Mouse (Mus musculus): ENCODE results near the gene C1rl. TPM values are rescaled to one million over a fixed set of nuclear protein-coding genes. Genes with fewer than 3 reads are reported as not detected.
"Not testable (repeated sequence)": the region's sequence is repeated elsewhere in the genome, so short reads cannot be mapped to it uniquely, and the experiment has no call there.

Gene C1rl
- polyA plus RNA-seq, 1 experiment from 2014 or later = 0.69 TPM

- not testable (repeated sequence) for H3K9ac ChIP-seq (replicated peaks); ATAC-seq (ENCODE audit: low FRiP score); H3K4me2 ChIP-seq; H3K27me3 ChIP-seq (replicated peaks); H3K4me3 ChIP-seq (replicated peaks); H3K4me1 ChIP-seq; H3K27ac ChIP-seq (replicated peaks); H3K9me3 ChIP-seq (replicated peaks); H3K36me3 ChIP-seq
- 94% methylated on average over 5 of the region's 5 CpGs for WGBS
Observed at GRCm38 (mm10) chr6:124509192-124509591, 16.3 kb downstream of the C1rl start.

GRCm38 (mm10) chr6:124511936-124512335, 19.0 kb downstream of the C1rl start:
- 73% methylated on average over 6 of the region's 6 CpGs for WGBS
- Histone ChIP-seq H3K9ac (replicated peaks) (no peak overlapping the region), H3K36me3 (no peaks in the 10 kb centered on the region), H3K27ac (replicated peaks) (no peak overlapping the region), H3K9me3 (replicated peaks) (no peaks in the 10 kb centered on the region), H3K4me1 (no peaks in the 10 kb centered on the region), H3K27me3 (replicated peaks) (no peaks in the 10 kb centered on the region), H3K4me3 (replicated peaks) (no peak overlapping the region), H3K4me2 (no peak overlapping the region)
- no peak for ATAC-seq (ENCODE audit: low FRiP score)

- ATAC-seq (ENCODE audit: low FRiP score) = no peak
- no peak within 1 kb of the TSS for H3K4me3 ChIP-seq (replicated peaks)
- WGBS = 14% methylated on average over 6 of the region's 6 CpGs
- no peaks in the 10 kb centered on the region for H3K4me1 ChIP-seq
- peak within 1 kb of the TSS; percentile 42 for H3K4me2 ChIP-seq
- H3K9ac ChIP-seq (replicated peaks) = no peak within 1 kb of the TSS
- no peaks in the 10 kb centered on the region for H3K27me3 ChIP-seq (replicated peaks)
- H3K27ac ChIP-seq (replicated peaks) = no peak within 1 kb of the TSS
- no peaks in the 10 kb centered on the region for H3K9me3 ChIP-seq (replicated peaks)
- no peaks in the 10 kb centered on the region for H3K36me3 ChIP-seq
Observed at GRCm38 (mm10) chr6:124512355-124512836, 19.5 kb downstream of the C1rl start, which contains the start of gene C1ra. Gene C1ra, plus strand, starts transcription at chr6:124512405.

GRCm38 (mm10) chr6:124517733-124518132, 24.8 kb downstream of the C1rl start:
- H3K4me2 ChIP-seq; H3K27ac ChIP-seq (replicated peaks); H3K9ac ChIP-seq (replicated peaks); ATAC-seq (ENCODE audit: low FRiP score); H3K9me3 ChIP-seq (replicated peaks); H3K36me3 ChIP-seq; H3K4me1 ChIP-seq; H3K27me3 ChIP-seq (replicated peaks); H3K4me3 ChIP-seq (replicated peaks): not testable (repeated sequence)
- WGBS = 98% methylated on average over 4 of the region's 4 CpGs

- H3K27ac ChIP-seq (replicated peaks); ATAC-seq (ENCODE audit: low FRiP score); H3K4me3 ChIP-seq (replicated peaks); H3K9me3 ChIP-seq (replicated peaks); H3K4me2 ChIP-seq; H3K9ac ChIP-seq (replicated peaks); H3K4me1 ChIP-seq; H3K27me3 ChIP-seq (replicated peaks); H3K36me3 ChIP-seq: not testable (repeated sequence)
- 83% methylated on average over 7 of the region's 7 CpGs for WGBS
Observed at GRCm38 (mm10) chr6:124522082-124522481, 29.2 kb downstream of the C1rl start.

- no peaks in the 10 kb centered on the region for H3K36me3 ChIP-seq
- no peak overlapping the region for H3K27ac ChIP-seq (replicated peaks)
- no peak overlapping the region for H3K9ac ChIP-seq (replicated peaks)
- no peak for ATAC-seq (ENCODE audit: low FRiP score)
- no peaks in the 10 kb centered on the region for H3K4me1 ChIP-seq
- WGBS = 86% methylated on average over 3 of the region's 3 CpGs
- H3K9me3 ChIP-seq (replicated peaks) = no peaks in the 10 kb centered on the region
- no peak overlapping the region for H3K4me2 ChIP-seq
- H3K27me3 ChIP-seq (replicated peaks) = no peaks in the 10 kb centered on the region
- H3K4me3 ChIP-seq (replicated peaks) = no peak overlapping the region
Observed at GRCm38 (mm10) chr6:124527881-124528280, 35.0 kb downstream of the C1rl start.

- 90% methylated on average over 8 of the region's 8 CpGs for WGBS
- Histone ChIP-seq H3K4me1 (no peaks in the 10 kb centered on the region), H3K27me3 (replicated peaks) (no peaks in the 10 kb centered on the region), H3K4me2 (no peak overlapping the region), H3K27ac (replicated peaks) (no peak overlapping the region), H3K9ac (replicated peaks) (no peak overlapping the region), H3K36me3 (no peaks in the 10 kb centered on the region), H3K9me3 (replicated peaks) (no peaks in the 10 kb centered on the region), H3K4me3 (replicated peaks) (no peak overlapping the region)
- no peak for ATAC-seq (ENCODE audit: low FRiP score)
Observed at GRCm38 (mm10) chr6:124531077-124531476, 38.2 kb downstream of the C1rl start.

GRCm38 (mm10) chr6:124536125-124536829, 43.4 kb downstream of the C1rl start:
- not testable (repeated sequence) for H3K9me3 ChIP-seq (replicated peaks); H3K9ac ChIP-seq (replicated peaks); H3K36me3 ChIP-seq; H3K27ac ChIP-seq (replicated peaks); H3K4me2 ChIP-seq; H3K4me1 ChIP-seq; ATAC-seq (ENCODE audit: low FRiP score); H3K4me3 ChIP-seq (replicated peaks); H3K27me3 ChIP-seq (replicated peaks)
- 82% methylated on average over 8 of the region's 8 CpGs for WGBS

- H3K27me3 ChIP-seq (replicated peaks); H3K4me1 ChIP-seq; H3K9ac ChIP-seq (replicated peaks); H3K4me3 ChIP-seq (replicated peaks); ATAC-seq (ENCODE audit: low FRiP score); H3K4me2 ChIP-seq; H3K36me3 ChIP-seq; H3K9me3 ChIP-seq (replicated peaks); H3K27ac ChIP-seq (replicated peaks): not testable (repeated sequence)
- WGBS = 83% methylated on average over 2 of the region's 2 CpGs
Observed at GRCm38 (mm10) chr6:124541176-124541575, 48.3 kb downstream of the C1rl start.

- ATAC-seq (ENCODE audit: low FRiP score); H3K4me3 ChIP-seq (replicated peaks); H3K27ac ChIP-seq (replicated peaks); H3K4me2 ChIP-seq; H3K9ac ChIP-seq (replicated peaks); H3K4me1 ChIP-seq; H3K36me3 ChIP-seq; H3K27me3 ChIP-seq (replicated peaks); H3K9me3 ChIP-seq (replicated peaks): not testable (repeated sequence)
- WGBS = 0% methylated on average over 1 of the region's 1 CpGs
Observed at GRCm38 (mm10) chr6:124542284-124542683, 49.4 kb downstream of the C1rl start, which contains the start of gene C1s1. Gene C1s1, minus strand, starts transcription at chr6:124542359.

GRCm38 (mm10) chr6:124544466-124544865, 51.6 kb downstream of the C1rl start:
- Histone ChIP-seq H3K27ac (replicated peaks) (no peak overlapping the region), H3K4me2 (no peak overlapping the region), H3K9ac (replicated peaks) (no peak overlapping the region), H3K36me3 (no peaks in the 10 kb centered on the region), H3K4me1 (no peaks in the 10 kb centered on the region), H3K4me3 (replicated peaks) (no peak overlapping the region), H3K27me3 (replicated peaks) (no peaks in the 10 kb centered on the region), H3K9me3 (replicated peaks) (no peaks in the 10 kb centered on the region)
- ATAC-seq (ENCODE audit: low FRiP score) = no peak
- WGBS = 85% methylated on average over 6 of the region's 6 CpGs

GRCm38 (mm10) chr6:124545425-124545824, 52.5 kb downstream of the C1rl start:
- Histone ChIP-seq H3K27ac (replicated peaks) (no peak overlapping the region), H3K4me2 (no peak overlapping the region), H3K36me3 (no peaks in the 10 kb centered on the region), H3K4me3 (replicated peaks) (no peak overlapping the region), H3K9ac (replicated peaks) (no peak overlapping the region), H3K9me3 (replicated peaks) (no peaks in the 10 kb centered on the region; the same call in 1 of the 2 replicates), H3K27me3 (replicated peaks) (no peaks in the 10 kb centered on the region), H3K4me1 (no peaks in the 10 kb centered on the region)
- ATAC-seq (ENCODE audit: low FRiP score) = no peak
- 80% methylated on average over 2 of the region's 2 CpGs for WGBS
